Mouse (Mus musculus): ENCODE data around the gene Soga1. TPM values are rescaled to one million over a fixed set of nuclear protein-coding genes. Genes with fewer than 3 reads are reported as not detected.

Gene Soga1
- polyA plus RNA-seq, 1 experiment from 2014 or later = 7.0 TPM

DNA sequence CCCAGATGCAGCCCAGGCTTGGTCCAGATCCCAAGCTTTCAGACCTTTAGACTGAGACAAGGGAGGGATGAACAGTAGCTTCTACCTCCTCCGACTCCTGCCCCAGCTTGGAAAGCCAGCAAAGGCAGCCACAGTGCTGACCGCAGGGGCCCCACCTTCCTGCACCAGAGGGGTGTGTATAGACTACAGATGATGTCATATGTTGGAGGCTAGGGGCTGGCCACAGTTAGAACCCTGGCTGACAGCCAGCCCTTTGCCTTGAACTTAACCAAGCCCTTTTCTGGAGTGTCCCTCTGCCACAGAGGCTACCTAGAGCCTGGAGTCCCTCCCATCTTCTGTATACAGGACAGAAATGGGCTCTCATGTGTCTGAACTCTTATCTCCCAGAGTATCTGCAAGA is 7.5 kb downstream of the Soga1 start:
- WGBS = 77% methylated on average over 2 of the region's 2 CpGs
- Histone ChIP-seq H3K4me2 (ENCODE audit: low read depth, severe bottlenecking) (no peak overlapping the region), H3K27ac (replicated peaks; ENCODE audit: low read depth, low read length) (no peak overlapping the region), H3K4me3 (ENCODE audit: low read depth, low read length) (no peak overlapping the region), H3K27me3 (ENCODE audit: control insufficient read depth, insufficient read depth, low read length) (no peaks in the 10 kb centered on the region), H3K9ac (ENCODE audit: low read length) (no peak overlapping the region), H3K9me3 (ENCODE audit: control insufficient read depth, low read length) (no peaks in the 10 kb centered on the region), H3K4me1 (ENCODE audit: control insufficient read depth, insufficient read depth, low read length) (peaks cover 35% of the 10 kb centered on the region), H3K36me3 (ENCODE audit: control insufficient read depth, insufficient read depth, low read length) (peaks cover 8% of the 10 kb centered on the region)
- no peak for ATAC-seq (ENCODE audit: insufficient number of reproducible peaks, low FRiP score, low TSS enrichment, low read depth)
- no peak for DNase-seq (ENCODE audit: low spot score)

DNA sequence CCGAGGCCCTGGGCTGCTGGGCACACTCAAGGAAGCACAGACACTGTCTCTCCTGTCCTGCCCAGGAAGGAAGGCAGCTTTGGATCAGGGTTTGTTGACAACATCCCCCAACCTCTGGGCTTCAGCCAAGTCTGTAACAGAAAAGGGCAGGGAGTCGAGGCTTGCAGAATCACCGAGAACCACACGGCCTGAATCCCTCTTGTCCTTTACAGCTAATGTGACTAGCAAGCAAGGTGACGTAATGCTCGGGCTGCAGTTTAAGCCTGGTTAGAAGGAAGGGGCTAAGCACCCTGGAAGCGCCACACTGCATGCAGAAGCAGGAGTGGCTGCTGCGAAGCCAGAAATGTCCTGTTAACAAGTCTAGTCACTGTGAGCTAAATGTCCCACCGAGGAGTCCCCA is 8.7 kb downstream of the Soga1 start:
- ATAC-seq (ENCODE audit: insufficient number of reproducible peaks, low FRiP score, low TSS enrichment, low read depth) (no peak), DNase-seq (ENCODE audit: low spot score) (no peak)
- Histone ChIP-seq H3K4me3 (ENCODE audit: low read depth, low read length) (no peak overlapping the region), H3K27me3 (ENCODE audit: control insufficient read depth, insufficient read depth, low read length) (no peaks in the 10 kb centered on the region), H3K36me3 (ENCODE audit: control insufficient read depth, insufficient read depth, low read length) (peaks cover 8% of the 10 kb centered on the region), H3K9me3 (ENCODE audit: control insufficient read depth, low read length) (no peaks in the 10 kb centered on the region), H3K27ac (replicated peaks; ENCODE audit: low read depth, low read length) (no peak overlapping the region), H3K9ac (ENCODE audit: low read length) (no peak overlapping the region), H3K4me1 (ENCODE audit: control insufficient read depth, insufficient read depth, low read length) (peaks cover 23% of the 10 kb centered on the region), H3K4me2 (ENCODE audit: low read depth, severe bottlenecking) (no peak overlapping the region)
- 71% methylated on average over 9 of the region's 9 CpGs for WGBS

DNA sequence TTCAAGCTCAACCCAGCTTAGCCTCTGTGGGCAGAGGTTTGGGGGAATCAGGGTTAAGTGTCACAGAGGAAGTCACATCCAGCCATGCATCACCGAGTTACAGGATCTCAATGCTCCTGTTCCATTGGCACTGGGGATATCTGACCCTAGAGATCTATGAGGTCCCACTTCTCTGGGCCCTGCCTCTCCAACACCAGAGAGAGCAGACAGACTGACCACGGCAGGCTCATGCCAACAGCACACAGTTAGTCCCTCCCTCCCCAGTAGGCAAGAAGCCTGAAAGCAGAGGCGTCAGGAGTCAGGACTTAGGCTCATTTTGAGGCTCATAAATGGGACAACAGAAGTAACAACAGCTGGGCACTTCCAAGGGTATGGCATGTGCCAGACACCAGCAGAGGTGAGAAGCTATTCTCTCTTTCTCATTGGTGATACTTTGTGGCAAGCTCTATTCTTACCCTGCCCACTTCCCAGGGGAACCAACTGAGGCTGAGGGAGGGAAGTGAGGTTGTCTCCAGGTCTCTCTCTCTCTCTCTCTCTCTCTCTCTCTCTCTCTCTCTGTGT is 9.2 kb downstream of the Soga1 start:
- Histone ChIP-seq H3K27ac (replicated peaks; ENCODE audit: low read depth, low read length) (no peak overlapping the region), H3K4me2 (ENCODE audit: low read depth, severe bottlenecking) (no peak overlapping the region), H3K4me1 (ENCODE audit: control insufficient read depth, insufficient read depth, low read length) (peaks cover 19% of the 10 kb centered on the region; the same call in 1 of the 2 replicates), H3K9me3 (ENCODE audit: control insufficient read depth, low read length) (no peaks in the 10 kb centered on the region), H3K27me3 (ENCODE audit: control insufficient read depth, insufficient read depth, low read length) (no peaks in the 10 kb centered on the region), H3K9ac (ENCODE audit: low read length) (no peak overlapping the region), H3K36me3 (ENCODE audit: control insufficient read depth, insufficient read depth, low read length) (peaks cover 8% of the 10 kb centered on the region), H3K4me3 (ENCODE audit: low read depth, low read length) (no peak overlapping the region)
- DNase-seq (ENCODE audit: low spot score) (no peak), ATAC-seq (ENCODE audit: insufficient number of reproducible peaks, low FRiP score, low TSS enrichment, low read depth) (no peak)
- WGBS = 64% methylated on average over 3 of the region's 3 CpGs

DNA sequence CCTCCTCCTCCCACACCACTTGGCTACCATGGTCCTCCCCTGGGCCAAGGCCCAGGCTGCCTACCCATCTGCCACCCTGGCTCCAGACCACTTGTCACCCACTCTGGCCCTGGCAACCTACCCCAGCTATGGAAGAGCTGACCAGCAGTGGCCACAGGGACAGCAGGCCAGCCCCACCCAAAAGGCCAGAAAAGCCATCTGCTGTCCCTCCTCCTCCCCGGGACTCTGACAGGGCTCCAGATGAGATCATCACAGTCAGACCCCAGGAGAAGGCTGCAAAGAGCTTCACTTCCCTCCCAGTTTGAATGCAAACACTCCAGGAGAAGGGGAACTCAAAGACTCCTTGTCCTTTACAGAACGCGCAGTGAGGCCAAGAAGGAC is 9.7 kb downstream of the Soga1 start:
- H3K36me3 ChIP-seq (ENCODE audit: control insufficient read depth, insufficient read depth, low read length) = peaks cover 6% of the 10 kb centered on the region
- no peak overlapping the region for H3K27ac ChIP-seq (replicated peaks; ENCODE audit: low read depth, low read length)
- no peak overlapping the region for H3K4me3 ChIP-seq (ENCODE audit: low read depth, low read length)
- H3K4me1 ChIP-seq (ENCODE audit: control insufficient read depth, insufficient read depth, low read length) = peaks cover 14% of the 10 kb centered on the region; the same call in 1 of the 2 replicates
- no peaks in the 10 kb centered on the region for H3K9me3 ChIP-seq (ENCODE audit: control insufficient read depth, low read length)
- no peak overlapping the region for H3K9ac ChIP-seq (ENCODE audit: low read length)
- ATAC-seq (ENCODE audit: insufficient number of reproducible peaks, low FRiP score, low TSS enrichment, low read depth) (no peak), DNase-seq (ENCODE audit: low spot score) (no peak)
- no peaks in the 10 kb centered on the region for H3K27me3 ChIP-seq (ENCODE audit: control insufficient read depth, insufficient read depth, low read length)
- 69% methylated on average over 3 of the region's 3 CpGs for WGBS
- H3K4me2 ChIP-seq (ENCODE audit: low read depth, severe bottlenecking) = no peak overlapping the region

DNA sequence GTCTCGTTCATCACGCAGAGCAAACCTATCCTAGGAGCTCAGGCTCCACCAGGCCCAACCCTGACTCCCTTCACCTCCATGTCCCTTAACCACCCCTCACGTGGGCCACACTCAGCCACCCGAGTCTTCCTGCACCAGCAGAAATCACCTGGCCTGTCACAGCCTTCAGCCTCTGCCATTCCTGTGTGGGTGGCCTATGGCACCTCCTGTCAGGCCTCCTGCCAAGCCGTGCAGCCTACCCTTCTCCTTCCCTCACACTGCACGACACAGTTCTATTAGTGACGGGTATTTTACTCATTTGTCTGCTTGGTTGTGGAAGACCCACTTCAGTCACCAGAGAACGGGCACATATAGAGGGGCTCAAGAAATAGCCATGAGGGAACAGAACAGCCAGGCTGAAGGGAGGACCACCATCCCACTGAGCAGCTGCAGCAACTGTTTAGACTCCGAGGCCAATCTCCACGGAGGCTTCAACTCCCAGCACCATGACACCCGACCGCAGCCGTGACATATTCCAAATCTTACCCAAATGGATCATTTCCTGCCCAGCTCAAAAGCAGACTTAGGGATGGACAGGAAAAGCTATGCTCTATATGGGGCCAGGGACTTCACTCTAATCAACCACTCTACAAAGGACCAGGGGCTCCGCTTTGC is 10.2 kb downstream of the Soga1 start:
- no peaks in the 10 kb centered on the region for H3K9me3 ChIP-seq (ENCODE audit: control insufficient read depth, low read length)
- H3K9ac ChIP-seq (ENCODE audit: low read length) = no peak overlapping the region
- no peak for ATAC-seq (ENCODE audit: insufficient number of reproducible peaks, low FRiP score, low TSS enrichment, low read depth)
- H3K4me2 ChIP-seq (ENCODE audit: low read depth, severe bottlenecking) = no peak overlapping the region
- 81% methylated on average over 14 of the region's 14 CpGs for WGBS
- peaks cover 6% of the 10 kb centered on the region for H3K36me3 ChIP-seq (ENCODE audit: control insufficient read depth, insufficient read depth, low read length)
- H3K4me1 ChIP-seq (ENCODE audit: control insufficient read depth, insufficient read depth, low read length) = 0 out of 2 replicates have a peak, but pooled peaks cover 11% of the 10 kb centered on the region
- no peak for DNase-seq (ENCODE audit: low spot score)
- H3K27me3 ChIP-seq (ENCODE audit: control insufficient read depth, insufficient read depth, low read length) = no peaks in the 10 kb centered on the region
- H3K27ac ChIP-seq (replicated peaks; ENCODE audit: low read depth, low read length) = no peak overlapping the region
- no peak overlapping the region for H3K4me3 ChIP-seq (ENCODE audit: low read depth, low read length)

DNA sequence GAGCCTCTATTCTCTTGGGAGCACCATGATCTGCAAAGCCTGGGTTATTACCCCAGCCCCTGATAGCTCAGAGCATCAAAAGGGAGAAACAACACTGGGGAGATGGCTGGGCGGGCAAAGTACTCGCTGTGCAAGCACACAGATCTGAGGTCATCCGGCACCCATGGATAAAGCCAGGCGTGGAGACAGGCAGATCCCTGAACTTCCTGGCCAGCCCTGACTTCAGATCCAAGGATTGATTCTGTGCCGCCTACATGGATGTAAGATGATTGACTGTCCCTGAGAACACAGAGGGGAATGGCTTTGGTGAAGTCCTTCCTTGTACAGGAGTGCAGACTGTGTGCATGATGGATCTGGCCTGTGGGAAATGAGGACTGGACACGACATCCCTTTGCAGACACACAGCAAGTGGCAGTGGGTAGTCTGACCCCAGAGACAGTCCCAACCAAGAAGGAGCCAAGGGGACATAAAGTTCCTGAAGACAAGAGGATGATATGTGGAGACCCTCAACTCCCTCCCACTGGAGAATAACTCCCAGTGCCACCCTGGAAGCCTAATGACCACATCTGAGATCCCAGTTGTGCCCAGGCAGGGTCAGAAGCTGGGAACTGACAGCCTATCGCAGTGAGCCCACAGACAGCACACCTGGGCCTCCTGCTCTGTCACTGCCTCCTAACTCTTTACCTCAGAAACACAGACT is 12.2 kb downstream of the Soga1 start:
- no peak overlapping the region for H3K4me3 ChIP-seq (ENCODE audit: low read depth, low read length)
- no peak for ATAC-seq (ENCODE audit: insufficient number of reproducible peaks, low FRiP score, low TSS enrichment, low read depth)
- 0 out of 2 replicates have a peak, but pooled peaks cover 3% of the 10 kb centered on the region for H3K4me1 ChIP-seq (ENCODE audit: control insufficient read depth, insufficient read depth, low read length)
- no peak for DNase-seq (ENCODE audit: low spot score)
- no peaks in the 10 kb centered on the region for H3K36me3 ChIP-seq (ENCODE audit: control insufficient read depth, insufficient read depth, low read length)
- 82% methylated on average over 7 of the region's 7 CpGs for WGBS
- no peaks in the 10 kb centered on the region for H3K9me3 ChIP-seq (ENCODE audit: control insufficient read depth, low read length)
- H3K27me3 ChIP-seq (ENCODE audit: control insufficient read depth, insufficient read depth, low read length) = no peaks in the 10 kb centered on the region
- H3K27ac ChIP-seq (replicated peaks; ENCODE audit: low read depth, low read length) = no peak overlapping the region
- no peak overlapping the region for H3K9ac ChIP-seq (ENCODE audit: low read length)
- no peak overlapping the region for H3K4me2 ChIP-seq (ENCODE audit: low read depth, severe bottlenecking)

DNA sequence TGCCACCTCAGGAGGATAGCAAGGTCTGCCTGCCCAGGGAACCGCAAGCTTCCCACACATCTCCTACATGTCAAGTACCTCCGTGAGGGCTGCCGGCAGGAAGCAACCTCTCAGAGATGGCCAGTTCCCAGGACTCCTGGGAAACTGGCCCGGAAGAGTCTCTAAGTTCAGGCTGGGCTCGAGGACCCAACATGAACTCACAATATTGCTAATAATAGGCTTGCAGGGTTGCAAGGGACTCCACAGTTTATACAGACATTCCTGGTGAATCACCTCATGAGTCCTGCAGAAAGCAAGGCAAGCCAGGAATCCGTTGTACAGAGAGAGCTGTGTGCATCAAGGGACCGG is 13.2 kb downstream of the Soga1 start:
- H3K9me3 ChIP-seq (ENCODE audit: control insufficient read depth, low read length) = no peaks in the 10 kb centered on the region
- 0 out of 2 replicates have a peak, but pooled peaks cover 2% of the 10 kb centered on the region for H3K36me3 ChIP-seq (ENCODE audit: control insufficient read depth, insufficient read depth, low read length)
- no peak overlapping the region for H3K27ac ChIP-seq (replicated peaks; ENCODE audit: low read depth, low read length)
- no peaks in the 10 kb centered on the region for H3K27me3 ChIP-seq (ENCODE audit: control insufficient read depth, insufficient read depth, low read length)
- H3K9ac ChIP-seq (ENCODE audit: low read length) = no peak overlapping the region
- no peak overlapping the region for H3K4me3 ChIP-seq (ENCODE audit: low read depth, low read length)
- DNase-seq (ENCODE audit: low spot score) = no peak
- 80% methylated on average over 7 of the region's 7 CpGs for WGBS
- no peak for ATAC-seq (ENCODE audit: insufficient number of reproducible peaks, low FRiP score, low TSS enrichment, low read depth)
- no peak overlapping the region for H3K4me2 ChIP-seq (ENCODE audit: low read depth, severe bottlenecking)
- H3K4me1 ChIP-seq (ENCODE audit: control insufficient read depth, insufficient read depth, low read length) = no peaks in the 10 kb centered on the region

DNA sequence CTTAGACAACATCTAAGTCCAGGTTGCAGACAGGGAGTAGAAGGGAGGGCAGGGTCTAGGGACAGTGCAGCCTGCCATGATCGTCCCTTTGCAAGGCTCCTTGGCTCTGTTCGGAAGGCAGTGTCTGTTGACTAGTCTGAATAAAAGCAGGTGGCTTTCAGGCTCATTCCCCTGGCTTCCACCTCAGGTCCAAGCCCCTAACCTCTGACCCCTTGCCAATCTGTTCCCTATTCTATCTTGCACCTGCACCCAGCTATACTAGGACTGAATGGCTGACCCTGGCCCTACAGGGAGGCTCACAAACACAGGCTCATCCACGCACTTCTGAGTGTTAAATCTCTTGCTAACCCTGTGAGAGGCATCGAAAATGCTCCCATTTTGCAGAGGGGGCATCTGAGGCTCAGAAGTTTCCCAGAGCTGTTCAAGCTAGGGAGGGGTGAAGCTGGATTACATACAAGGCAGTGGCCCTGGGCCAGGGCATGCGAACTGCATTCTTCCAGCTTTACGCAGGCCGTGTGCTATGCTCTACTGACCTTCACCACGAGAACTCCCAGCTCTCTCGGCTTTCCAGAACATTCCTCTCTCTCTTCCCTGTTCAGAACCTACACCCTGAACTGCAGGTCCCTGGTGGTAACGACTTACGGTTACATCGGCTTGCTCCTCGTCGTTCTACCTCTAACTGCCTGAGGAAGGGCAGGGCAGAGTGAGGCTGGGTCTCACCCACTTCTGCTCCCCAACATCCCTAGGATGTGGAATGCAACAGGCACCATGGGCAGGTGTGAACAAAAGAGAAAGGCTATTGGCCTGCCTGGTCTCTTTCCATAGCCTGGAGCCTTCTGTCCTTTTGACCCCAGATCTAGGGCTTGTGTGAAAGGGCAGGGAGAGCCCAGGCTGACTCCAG is 13.8 kb downstream of the Soga1 start:
- H3K27me3 ChIP-seq (ENCODE audit: control insufficient read depth, insufficient read depth, low read length) = no peaks in the 10 kb centered on the region
- ATAC-seq (ENCODE audit: insufficient number of reproducible peaks, low FRiP score, low TSS enrichment, low read depth) (no peak), DNase-seq (ENCODE audit: low spot score) (no peak)
- H3K9ac ChIP-seq (ENCODE audit: low read length) = no peak overlapping the region
- peaks cover 2% of the 10 kb centered on the region; the same call in 1 of the 2 replicates for H3K36me3 ChIP-seq (ENCODE audit: control insufficient read depth, insufficient read depth, low read length)
- no peak overlapping the region for H3K27ac ChIP-seq (replicated peaks; ENCODE audit: low read depth, low read length)
- no peaks in the 10 kb centered on the region for H3K4me1 ChIP-seq (ENCODE audit: control insufficient read depth, insufficient read depth, low read length)
- WGBS = 84% methylated on average over 14 of the region's 14 CpGs
- no peaks in the 10 kb centered on the region for H3K9me3 ChIP-seq (ENCODE audit: control insufficient read depth, low read length)
- H3K4me2 ChIP-seq (ENCODE audit: low read depth, severe bottlenecking) = no peak overlapping the region
- H3K4me3 ChIP-seq (ENCODE audit: low read depth, low read length) = no peak overlapping the region
